Mouse (Mus musculus) cerebellum, postnatal 36 days (tissue): ENCODE measurements around the gene D430041D05Rik.

Experiments used
- DNase-seq, 2 experiments: peaks; one replicate each; pipeline ENCODE4 v3.0.0; 2021 to 2022; ENCODE audit warnings: mixed read lengths in 2 of 2

Gene D430041D05Rik

GRCm38 (mm10) chr2:104335824-104336223, 75.0 kb downstream of the D430041D05Rik start:
- no peak for DNase-seq

- DNase-seq, result no peak
Measured at GRCm38 (mm10) chr2:104333952-104334351, 76.9 kb downstream of the D430041D05Rik start.

GRCm38 (mm10) chr2:104332707-104333106, 78.1 kb downstream of the D430041D05Rik start:
- no peak for DNase-seq

GRCm38 (mm10) chr2:104331261-104331660, 79.6 kb downstream of the D430041D05Rik start:
- no peak for DNase-seq

- no peak for DNase-seq
Measured at GRCm38 (mm10) chr2:104327116-104327794, 83.6 kb downstream of the D430041D05Rik start.

- DNase-seq, result no peak
Measured at GRCm38 (mm10) chr2:104323773-104324172, 87.0 kb downstream of the D430041D05Rik start.

GRCm38 (mm10) chr2:104323351-104323750, 87.5 kb downstream of the D430041D05Rik start:
- DNase-seq, result no peak

GRCm38 (mm10) chr2:104320061-104320624, 90.7 kb downstream of the D430041D05Rik start:
- peak in 1 of 2 experiments; percentile 28 for DNase-seq

GRCm38 (mm10) chr2:104319443-104319842, 91.4 kb downstream of the D430041D05Rik start:
- DNase-seq, result peak in 1 of 2 experiments; percentile 31

GRCm38 (mm10) chr2:104318881-104319280, 91.9 kb downstream of the D430041D05Rik start:
- peak; percentile 35 to 47 for DNase-seq

GRCm38 (mm10) chr2:104318259-104318658, 92.6 kb downstream of the D430041D05Rik start:
- peak; percentile 47 to 52 for DNase-seq

GRCm38 (mm10) chr2:104317631-104318030, 93.2 kb downstream of the D430041D05Rik start:
- peak in 1 of 2 experiments; percentile 29 for DNase-seq

GRCm38 (mm10) chr2:104316483-104316882, 94.3 kb downstream of the D430041D05Rik start:
- peak; percentile 34 to 47 for DNase-seq

- no peak for DNase-seq
Measured at GRCm38 (mm10) chr2:104313246-104313645, 97.6 kb downstream of the D430041D05Rik start.

- no peak for DNase-seq
Measured at GRCm38 (mm10) chr2:104307102-104307501, 103.7 kb downstream of the D430041D05Rik start.

GRCm38 (mm10) chr2:104305722-104306121, 105.1 kb downstream of the D430041D05Rik start:
- peak; percentile 42 to 46 for DNase-seq

GRCm38 (mm10) chr2:104299912-104300311, 110.9 kb downstream of the D430041D05Rik start:
- no peak for DNase-seq

GRCm38 (mm10) chr2:104299160-104299559, 111.7 kb downstream of the D430041D05Rik start:
- no peak for DNase-seq

- no peak for DNase-seq
Measured at GRCm38 (mm10) chr2:104286821-104287220, 124.0 kb downstream of the D430041D05Rik start.

- DNase-seq, result no peak
Measured at GRCm38 (mm10) chr2:104283401-104283955, 127.3 kb downstream of the D430041D05Rik start.

- no peak for DNase-seq
Measured at GRCm38 (mm10) chr2:104282835-104283234, 128.0 kb downstream of the D430041D05Rik start.

GRCm38 (mm10) chr2:104267049-104267448, 143.8 kb downstream of the D430041D05Rik start:
- no peak for DNase-seq

- no peak for DNase-seq
Measured at GRCm38 (mm10) chr2:104261741-104262067, 149.1 kb downstream of the D430041D05Rik start.
